In the genomic region with DNA sequence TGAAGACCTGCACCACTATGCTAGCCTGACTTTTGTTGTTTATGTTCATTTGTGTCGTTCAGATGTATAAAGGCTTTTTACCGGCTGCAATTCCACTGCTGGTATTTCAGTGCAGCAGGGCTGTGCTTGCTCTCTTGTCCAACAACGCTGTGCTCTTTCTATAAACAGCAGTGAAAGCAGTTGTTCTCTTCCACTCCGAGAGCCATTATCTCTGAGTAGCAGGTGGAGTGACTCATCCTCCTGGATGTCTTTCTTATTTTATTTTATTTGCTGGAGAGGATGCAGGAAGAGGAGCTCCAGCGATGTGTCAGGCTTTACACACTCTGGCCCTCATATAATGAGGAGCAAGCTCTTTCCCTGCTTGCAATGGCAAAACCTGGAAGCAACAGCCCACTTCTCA, we compare ENCODE assay signal across 20 mouse cellular contexts. TPM values are rescaled to one million over a fixed set of nuclear protein-coding genes. Genes with fewer than 3 reads are reported as not detected.
DNase-seq lines count a peak whose midpoint lies in the region; ATAC-seq and TF ChIP-seq lines count a peak whose summit lies in the region.
"Had no signal": no experiment of that assay in that cellular context is flagged by ENCODE, and none has a peak within 500 bp of the region (broad histone marks: within the 10 kb centered on the region; RNA-seq: fewer than 3 reads in every experiment).

No protein-coding gene starts in this region.

- intact Hi-C loops in left cerebral cortex, postnatal 36 days (cut with DNase I) = loop anchor here (10.0 kb wide), 1 partner anchor 505 kb away; no protein-coding TSS in a partner anchor

- peak; percentile 51 for DNase-seq in layer of hippocampus, adult 9-11 months
- DNase-seq in layer of hippocampus, adult 11-12 months (ENCODE audit: low spot score) = no peak
- peak; percentile 82 for DNase-seq in MEL (ENCODE audit: low read depth, low spot score)
- peak; percentile 41 for DNase-seq in MN1 (ENCODE audit: low spot score)
- peak; percentile 22 to 31 for DNase-seq in left cerebral cortex, postnatal 36 days (ENCODE audit: low spot score in 2 of 2)
- no peak for DNase-seq in spleen, adult 18-20 months
- DNase-seq: cerebellum, adult 8-10 months; gastrocnemius, adult 2 months; heart, postnatal 14 days; kidney, adult 18-20 months; thymus, postnatal 14 days had no signal

- TF ChIP-seq POLR2A in MEL (IDR thresholded peaks at IDR 0.05; ENCODE audit: control insufficient read depth in 1 of 2, insufficient read depth in 1 of 2, low read depth in 1 of 2, low read length in 2 of 2, poor library complexity in 1 of 2) = no peak

- no peak for TF ChIP-seq RAD21 in MEL (IDR thresholded peaks at IDR 0.05; ENCODE audit: low read depth, low read length)

- peak overlapping the region; percentile 46 for H3K9ac ChIP-seq in MEL (ENCODE audit: control insufficient read depth, low read depth, low read length, poor library complexity, severe bottlenecking)
- H3K9ac ChIP-seq: heart, embryonic 12.5 days; hindbrain, embryonic 12.5 days; limb, embryonic 15.5 days; liver, embryonic 15.5 days had no signal

- H3K27ac ChIP-seq in MEL (ENCODE audit: control insufficient read depth, low read depth, low read length) = peak overlapping the region; percentile 67
- H3K27ac ChIP-seq: embryonic facial prominence, embryonic 10.5 days; gastrocnemius, adult 2 months; hindbrain, embryonic 12.5 days; kidney, postnatal 0 days; limb, embryonic 15.5 days; liver, embryonic 15.5 days; macrophage; midbrain, embryonic 10.5 days had no signal

- no peaks in the 10 kb centered on the region for H3K79me2 ChIP-seq in MEL (ENCODE audit: control insufficient read depth, insufficient read depth, low read length, poor library complexity)

- no peaks in the 10 kb centered on the region for H3K9me3 ChIP-seq in MEL (replicated peaks; ENCODE audit: insufficient read depth, low read length)
- H3K9me3 ChIP-seq: hindbrain, embryonic 12.5 days; limb, embryonic 15.5 days; liver, embryonic 15.5 days; midbrain, embryonic 10.5 days had no signal

- peaks cover 9 to 14% of the 10 kb centered on the region in 2 experiments for H3K4me1 ChIP-seq in MEL (ENCODE audit: control insufficient read depth in 1 of 2, insufficient read depth in 2 of 2, low read length in 2 of 2)
- H3K4me1 ChIP-seq: embryonic facial prominence, embryonic 10.5 days; heart, embryonic 12.5 days; hindbrain, embryonic 12.5 days; limb, embryonic 15.5 days; liver, embryonic 15.5 days; midbrain, embryonic 10.5 days had no signal

- TF ChIP-seq CTCF in MEL (IDR thresholded peaks at IDR 0.05 in 2 of 3, conservative IDR thresholded peaks at IDR 0.05 in 1 of 3; ENCODE audit: control insufficient read depth in 1 of 3, insufficient read depth in 1 of 3, low read depth in 2 of 3, low read length in 3 of 3, poor library complexity in 1 of 3, severe bottlenecking in 1 of 3) = no peak

- H3K27me3 ChIP-seq in MEL (ENCODE audit: control insufficient read depth in 1 of 2, insufficient read depth in 2 of 2, low read length in 2 of 2) = no peaks in the 10 kb centered on the region
- H3K27me3 ChIP-seq: heart, embryonic 12.5 days; hindbrain, embryonic 12.5 days; limb, embryonic 15.5 days had no signal

- ATAC-seq in activated CD4-positive, CD25-positive, alpha-beta regulatory T cell, adult 4 months = no peak

- H3K4me3 ChIP-seq in MEL (ENCODE audit: control insufficient read depth in 1 of 2, insufficient read depth in 1 of 2, low read depth in 2 of 2, low read length in 2 of 2) = peak overlapping the region; percentile 43 to 46
- H3K4me3 ChIP-seq: embryonic facial prominence, embryonic 10.5 days; gastrocnemius, adult 2 months; heart, embryonic 12.5 days; hindbrain, embryonic 12.5 days; limb, embryonic 15.5 days; liver, embryonic 15.5 days; midbrain, embryonic 10.5 days had no signal

- H3K36me3 ChIP-seq in MEL (ENCODE audit: control insufficient read depth in 1 of 2, insufficient read depth in 2 of 2, low read length in 2 of 2) = peaks cover 0 to 31% of the 10 kb centered on the region in 2 experiments; a peak in 2 of 4 replicates
- H3K36me3 ChIP-seq: embryonic facial prominence, embryonic 10.5 days; heart, embryonic 12.5 days; hindbrain, embryonic 12.5 days; limb, embryonic 15.5 days; liver, embryonic 15.5 days; midbrain, embryonic 10.5 days had no signal

- TF ChIP-seq EP300 in MEL (IDR thresholded peaks at IDR 0.05; ENCODE audit: low read depth in 1 of 2, low read length in 2 of 2) = peak; percentile 77 to 90

TF ChIP-seq in MEL, 35 proteins besides CTCF, POLR2A, EP300 and RAD21:
- 0 out of 2 replicates have a peak, but pooled peaks have one; percentile 15 for TF ChIP-seq MYC (IDR thresholded peaks at IDR 0.05; ENCODE audit: low read depth, low read length)
- peak; percentile 77 for TF ChIP-seq ETS1 (IDR thresholded peaks at IDR 0.05; ENCODE audit: low read depth, low read length)
- TF ChIP-seq ZC3H11A (IDR thresholded peaks at IDR 0.05; ENCODE audit: low read depth, low read length) = no peak
- TF ChIP-seq USF2 (IDR thresholded peaks at IDR 0.05; ENCODE audit: borderline replicate concordance in 1 of 2, insufficient read depth in 1 of 2, low read depth in 1 of 2, low read length in 2 of 2) = no peak
- TF ChIP-seq ZMIZ1 (IDR thresholded peaks at IDR 0.05; ENCODE audit: low read depth, low read length) = no peak
- no peak for TF ChIP-seq NELFE (IDR thresholded peaks at IDR 0.05; ENCODE audit: low read depth, low read length)
- TF ChIP-seq E2F4 (IDR thresholded peaks at IDR 0.05; ENCODE audit: borderline replicate concordance, low read depth, low read length) = no peak
- TF ChIP-seq TBP (IDR thresholded peaks at IDR 0.05; ENCODE audit: low read depth, low read length) = peak; percentile 55
- TF ChIP-seq ZNF384 (IDR thresholded peaks at IDR 0.05; ENCODE audit: low read depth, low read length) = no peak
- no peak for TF ChIP-seq ZKSCAN1 (IDR thresholded peaks at IDR 0.05; ENCODE audit: low read depth, low read length)
- TF ChIP-seq UBTF (IDR thresholded peaks at IDR 0.05; ENCODE audit: borderline replicate concordance, insufficient read depth, low read depth, low read length) = no peak
- TF ChIP-seq RCOR1 (IDR thresholded peaks at IDR 0.05; ENCODE audit: low read depth, low read length) = peak; percentile 62; the same call in 1 of the 2 replicates
- TF ChIP-seq MXI1 (IDR thresholded peaks at IDR 0.05; ENCODE audit: low read depth, low read length) = no peak
- no peak for TF ChIP-seq CHD1 (IDR thresholded peaks at IDR 0.05; ENCODE audit: low read depth, low read length)
- TF ChIP-seq SMC3 (IDR thresholded peaks at IDR 0.05; ENCODE audit: low read depth, low read length) = no peak
- no peak for TF ChIP-seq MEF2A (IDR thresholded peaks at IDR 0.05; ENCODE audit: extremely low read depth, insufficient replicate concordance, low read depth, low read length, poor library complexity, severe bottlenecking)
- TF ChIP-seq KAT2A (conservative IDR thresholded peaks at IDR 0.05; ENCODE audit: low read depth, low read length) = no peak
- TF ChIP-seq HCFC1 (IDR thresholded peaks at IDR 0.05; ENCODE audit: low read depth, low read length) = no peak
- peak; percentile 83 for TF ChIP-seq GATA1 (IDR thresholded peaks at IDR 0.05; ENCODE audit: low read depth, low read length)
- TF ChIP-seq MYB (IDR thresholded peaks at IDR 0.05; ENCODE audit: low read depth, low read length) = no peak; the same call in 1 of the 2 replicates
- TF ChIP-seq USF1 (IDR thresholded peaks at IDR 0.05; ENCODE audit: low read depth, low read length) = no peak
- TF ChIP-seq NRF1 (IDR thresholded peaks at IDR 0.05; ENCODE audit: insufficient read depth, low read depth, low read length, poor library complexity, severe bottlenecking) = no peak
- TF ChIP-seq GABPA (IDR thresholded peaks at IDR 0.05; ENCODE audit: low read depth, low read length) = no peak
- peak; percentile 62; the same call in 1 of the 2 replicates for TF ChIP-seq SIN3A (IDR thresholded peaks at IDR 0.05; ENCODE audit: low read length)
- no peak for TF ChIP-seq ELF1 (IDR thresholded peaks at IDR 0.05; ENCODE audit: low read depth, low read length)
- TF ChIP-seq MAX (IDR thresholded peaks at IDR 0.05; ENCODE audit: low read length) = no peak
- TF ChIP-seq CHD2 (IDR thresholded peaks at IDR 0.05; ENCODE audit: low read length) = no peak
- no peak for TF ChIP-seq MAFK (IDR thresholded peaks at IDR 0.05; ENCODE audit: borderline replicate concordance, low read depth, low read length)
- peak; percentile 97 for TF ChIP-seq JUND (IDR thresholded peaks at IDR 0.05; ENCODE audit: low read depth, low read length)
- TF ChIP-seq TCF12 (IDR thresholded peaks at IDR 0.05; ENCODE audit: low read depth, low read length) = peak; percentile 78
- TF ChIP-seq MAZ (IDR thresholded peaks at IDR 0.05; ENCODE audit: low read depth, low read length) = no peak
- no peak for TF ChIP-seq POLR2AphosphoS5 (IDR thresholded peaks at IDR 0.05; ENCODE audit: borderline replicate concordance, low read depth, low read length)
- no peak for TF ChIP-seq POLR2AphosphoS2 (IDR thresholded peaks at IDR 0.05; ENCODE audit: low read length)
- no peak for TF ChIP-seq BHLHE40 (IDR thresholded peaks at IDR 0.05; ENCODE audit: borderline replicate concordance, low read depth, low read length)
- peak; percentile 93 for TF ChIP-seq TAL1 (IDR thresholded peaks at IDR 0.05; ENCODE audit: low read length)

RNA-seq across cellular contexts. Expression of gene Rab6a, which starts 7.0 kb away (rescaled TPM):
- total RNA-seq in MEL (2012; rRNA removed) = 43.2 and 45.1 TPM in 2 replicates
- 10 to 100 TPM; 58.4 to 92.8 TPM for polyA plus RNA-seq in MEL (2012; ENCODE audit: insufficient read depth in 1 of 2, insufficient read length in 2 of 2, low read depth in 1 of 2, low replicate concordance in 2 of 2, missing spikeins in 1 of 2)
- total RNA-seq in left cerebral cortex, postnatal 36 days (2021) = 100 to 1,000 TPM; 395 to 423 TPM
- 10 to 100 TPM in 1 of 2 experiments, 1 to 10 TPM in 1; 8.7 to 12.6 TPM for polyA plus RNA-seq in activated CD4-positive, CD25-positive, alpha-beta regulatory T cell, adult 4 months (2017; shearing (Covaris generic))

RNA-seq across cellular contexts. Expression of gene Mrpl48, which starts 7.9 kb away (rescaled TPM):
- total RNA-seq in MEL (2012; rRNA removed) = 39.5 and 45.5 TPM in 2 replicates
- 10 to 100 TPM in 1 of 2 experiments, not detected in 1; 67.3 TPM for polyA plus RNA-seq in MEL (2012; ENCODE audit: insufficient read depth in 1 of 2, insufficient read length in 2 of 2, low read depth in 1 of 2, low replicate concordance in 2 of 2, missing spikeins in 1 of 2)
- 10 to 100 TPM; 65.4 to 75.2 TPM for total RNA-seq in left cerebral cortex, postnatal 36 days (2021)
- 10 to 100 TPM; 60.1 to 76.0 TPM for polyA plus RNA-seq in activated CD4-positive, CD25-positive, alpha-beta regulatory T cell, adult 4 months (2017; shearing (Covaris generic))

Comparison
In these comparisons a context has a peak if more than half of its experiments do, and no peak if none do; other contexts are left out.
1. DNase-seq: peak in layer of hippocampus, adult 9-11 months (single experiment), MEL (single experiment), MN1 (single experiment) and left cerebral cortex, postnatal 36 days (2 of 2); none in layer of hippocampus, adult 11-12 months (single experiment) and spleen, adult 18-20 months (0 of 2).